Mouse (Mus musculus) gonadal fat pad, adult 2 months (tissue): ENCODE measurements around the gene Rpf2. TPM values are rescaled to one million over a fixed set of nuclear protein-coding genes. Genes with fewer than 3 reads are reported as not detected.

Experiments
- DNase-seq: peaks from one replicate; pipeline ENCODE4 v3.0.0-alpha.2; 2012; ENCODE audit warnings: low read depth
- polyA plus RNA-seq: library from polyadenylated mRNA; depleted of rRNA; stranded (reverse); fragments of >200 nt; gene quantifications from 2 replicates; pipeline ENCODE4 v1.2.3, GENCODE M21; 2012; rRNA removed

The Rpf2 gene
- polyA plus RNA-seq: 2.3 and 2.8 TPM in 2 replicates

DNA sequence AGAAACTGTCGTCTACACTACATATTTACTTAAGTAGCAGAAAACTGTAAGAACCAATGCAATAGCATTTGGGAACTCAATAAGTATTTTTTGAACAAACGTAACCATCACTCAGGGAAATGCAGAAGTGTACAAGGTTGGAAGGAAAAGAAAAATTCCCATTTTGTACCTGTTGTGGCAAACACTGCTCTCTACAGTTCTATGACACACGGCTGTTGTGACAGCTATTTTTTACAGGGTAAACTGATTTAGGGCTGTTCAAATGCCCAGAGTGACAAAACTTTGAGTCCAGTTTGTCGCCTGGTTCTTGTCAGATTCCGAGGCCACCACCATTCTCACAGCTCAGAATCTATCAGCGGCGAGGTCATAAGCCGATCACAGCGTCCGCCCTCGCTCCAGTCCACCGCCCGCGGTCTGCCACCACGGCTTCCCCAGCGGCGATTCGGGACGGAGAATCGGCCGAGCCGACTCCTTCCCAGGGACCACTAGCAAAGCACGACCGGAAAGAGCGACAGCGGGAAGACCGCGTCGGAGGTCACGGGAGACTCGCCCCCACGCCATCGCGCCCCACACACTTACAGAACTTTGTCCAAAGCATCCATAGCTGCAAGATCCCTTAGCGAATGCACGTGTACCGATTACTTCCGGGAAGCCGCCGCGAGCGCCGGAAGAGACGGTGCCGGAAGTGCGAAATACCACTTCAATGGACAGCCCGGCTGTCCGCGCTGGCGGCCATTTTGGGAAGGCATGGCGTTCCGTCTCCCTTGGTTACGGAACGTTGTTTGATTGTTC lies at the start of gene Rpf2:
Gene Rpf2, minus strand, starts transcription at position 663 of the 792 bp plus-strand sequence.
- DNase-seq: peak; percentile 26

DNA sequence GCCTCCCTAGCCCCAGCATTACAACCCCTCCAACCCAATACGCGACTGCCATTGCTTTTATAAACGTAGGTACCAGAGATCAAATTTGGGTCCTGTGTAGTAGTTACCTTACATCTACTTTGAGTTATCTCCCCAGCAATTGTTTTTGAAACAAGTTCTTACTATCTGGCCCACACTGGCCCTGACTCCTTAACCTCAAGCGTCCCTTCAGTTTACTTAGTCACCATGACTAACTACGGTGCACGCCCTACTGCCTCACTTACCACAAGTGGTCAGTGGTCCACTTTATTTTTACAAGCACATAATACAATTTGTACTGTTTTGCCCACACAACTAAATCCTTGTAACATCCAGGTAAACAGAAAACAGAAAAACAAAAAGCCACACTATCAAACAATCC lies 45.8 kb upstream of the Rpf2 start:
- no peak for DNase-seq

GRCm38 (mm10) chr10:40286767-40287166 lies 39.9 kb upstream of the Rpf2 start:
- no peak for DNase-seq

DNA sequence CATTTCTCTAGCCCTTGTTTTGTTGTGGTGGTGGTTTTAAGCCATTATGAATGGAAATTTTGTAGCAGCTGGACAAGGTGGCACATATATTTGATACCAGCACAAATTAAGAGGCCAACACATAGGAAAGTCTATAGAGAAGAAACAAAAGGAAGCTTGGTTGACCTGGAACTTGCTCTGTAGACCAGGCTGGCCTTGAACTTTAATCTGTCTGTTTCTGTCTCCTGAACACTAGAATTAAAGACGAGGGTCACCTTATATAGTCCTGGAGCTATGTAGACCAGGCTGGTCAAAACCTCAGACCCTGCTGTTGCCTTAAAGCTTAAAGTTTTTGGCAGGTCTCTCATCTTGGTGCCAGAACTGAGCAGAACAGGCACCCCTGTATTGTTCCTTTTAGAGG lies 38.7 kb upstream of the Rpf2 start:
- no peak for DNase-seq

- DNase-seq: no peak
Measured at GRCm38 (mm10) chr10:40284997-40285396, 38.2 kb upstream of the Rpf2 start.

DNA sequence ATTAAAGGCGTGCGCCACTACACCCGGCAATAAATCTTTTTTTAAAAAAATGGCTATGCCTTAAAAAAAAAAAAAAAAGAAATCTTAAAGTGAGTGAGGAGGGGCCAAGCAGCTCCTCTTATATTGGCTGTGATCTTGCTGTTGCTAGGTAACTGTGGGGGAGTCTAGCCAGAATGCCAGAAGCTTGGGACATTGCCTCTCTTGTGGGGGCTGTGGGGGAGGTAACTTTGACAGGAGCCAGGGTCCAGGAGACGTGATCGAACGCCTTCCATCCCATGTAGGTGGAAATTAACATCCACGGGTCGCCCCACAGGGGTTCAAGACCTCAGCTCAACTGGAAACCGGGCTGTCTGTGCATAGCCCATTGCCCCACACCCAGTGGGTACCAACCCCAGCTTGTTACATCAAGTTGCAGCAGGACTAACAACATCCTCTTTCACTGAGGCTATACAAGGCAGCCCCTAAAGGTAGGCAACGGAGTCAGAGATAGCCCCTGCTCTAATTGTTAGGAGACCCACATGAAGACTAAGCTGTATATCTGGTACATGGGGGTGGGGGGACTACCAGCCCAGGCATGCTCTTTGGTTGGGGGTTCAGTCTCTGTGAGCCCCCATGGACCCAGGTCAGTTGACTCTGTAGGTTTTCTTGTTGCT lies 37.5 kb upstream of the Rpf2 start:
- DNase-seq: no peak

DNA sequence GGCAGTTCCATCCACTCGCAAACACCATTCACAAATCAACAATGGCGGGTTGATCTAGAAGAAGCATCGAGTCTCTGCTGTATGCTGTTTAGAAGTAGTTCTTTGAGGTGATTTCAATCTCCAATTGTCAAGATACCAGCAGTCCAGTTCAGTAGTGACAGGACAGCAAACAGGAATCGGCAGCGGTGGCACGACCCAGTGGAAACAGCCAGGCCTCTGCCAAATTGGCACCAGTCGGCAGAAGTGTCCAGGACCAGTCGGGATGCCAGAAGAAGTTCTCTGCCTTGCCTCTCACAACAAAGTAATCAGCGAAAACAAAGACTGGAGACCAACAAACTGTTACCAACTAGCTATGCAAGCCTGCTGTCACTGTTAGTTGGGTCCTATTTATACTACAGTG lies 36.8 kb upstream of the Rpf2 start:
- no peak for DNase-seq

GRCm38 (mm10) chr10:40281565-40281964 lies 34.7 kb upstream of the Rpf2 start:
- DNase-seq: no peak

- DNase-seq: no peak
Measured at GRCm38 (mm10) chr10:40278317-40278716, 31.5 kb upstream of the Rpf2 start.

DNA sequence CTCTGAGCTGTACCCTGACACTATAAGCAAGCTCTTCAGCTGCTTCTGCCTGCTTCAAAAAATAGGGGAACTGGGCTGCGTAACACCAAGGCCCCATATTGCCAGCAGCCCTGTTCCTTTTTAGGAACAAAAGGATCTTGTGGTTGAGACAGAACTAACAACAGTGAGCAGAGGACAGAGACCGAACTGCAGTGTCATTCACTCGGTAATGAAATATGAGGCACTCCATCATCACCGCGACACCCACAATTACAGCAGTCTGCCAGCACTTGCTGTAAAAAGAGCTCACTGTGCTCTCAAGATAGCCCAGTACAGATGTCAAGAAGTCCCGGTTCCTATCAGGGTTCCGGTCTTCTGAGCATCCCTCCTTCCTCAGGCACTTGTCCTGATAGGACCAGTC lies 29.2 kb upstream of the Rpf2 start:
- no peak for DNase-seq

DNA sequence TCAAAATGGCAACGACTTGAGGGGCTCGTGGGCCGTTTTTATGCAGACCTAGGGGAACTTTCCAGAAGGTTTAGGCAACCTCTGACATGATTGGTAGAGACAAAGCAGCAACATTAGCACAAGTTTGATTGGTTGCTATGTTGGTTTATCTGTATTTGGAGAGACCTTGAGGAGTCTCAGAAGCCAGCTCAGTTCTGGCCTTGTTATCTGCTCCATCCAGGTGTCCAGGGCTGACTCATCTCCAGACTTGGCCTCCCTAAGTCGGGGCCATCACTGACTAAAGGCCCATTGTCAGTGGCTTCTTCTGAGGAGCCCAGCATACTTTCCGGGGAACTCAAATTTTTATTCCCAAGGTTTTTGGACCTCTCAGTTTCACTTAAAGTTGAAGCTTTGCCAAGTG lies 27.1 kb upstream of the Rpf2 start:
- DNase-seq: no peak

GRCm38 (mm10) chr10:40271216-40271615 lies 24.4 kb upstream of the Rpf2 start:
- DNase-seq: no peak

GRCm38 (mm10) chr10:40264920-40265319 lies 18.1 kb upstream of the Rpf2 start:
- DNase-seq: no peak

DNA sequence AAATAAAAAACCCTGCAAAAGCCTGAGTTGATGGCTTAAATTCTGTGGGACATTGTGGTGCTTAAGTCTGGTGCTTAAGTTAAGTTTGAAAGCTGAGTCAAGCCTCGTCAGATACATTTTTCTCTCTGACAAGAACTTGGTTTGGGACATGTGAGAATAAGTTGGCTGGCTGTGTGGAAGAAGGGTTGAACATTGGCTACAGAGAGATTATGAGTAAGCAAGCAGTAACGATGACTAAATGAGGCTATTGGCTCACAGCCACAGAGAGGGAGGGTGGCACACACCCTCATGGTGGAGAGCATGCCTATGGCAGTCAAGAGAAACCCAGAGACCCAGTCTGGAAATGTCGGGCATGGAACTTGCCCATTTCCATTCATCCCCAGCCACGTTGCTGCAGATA lies 16.9 kb upstream of the Rpf2 start:
- no peak for DNase-seq

DNA sequence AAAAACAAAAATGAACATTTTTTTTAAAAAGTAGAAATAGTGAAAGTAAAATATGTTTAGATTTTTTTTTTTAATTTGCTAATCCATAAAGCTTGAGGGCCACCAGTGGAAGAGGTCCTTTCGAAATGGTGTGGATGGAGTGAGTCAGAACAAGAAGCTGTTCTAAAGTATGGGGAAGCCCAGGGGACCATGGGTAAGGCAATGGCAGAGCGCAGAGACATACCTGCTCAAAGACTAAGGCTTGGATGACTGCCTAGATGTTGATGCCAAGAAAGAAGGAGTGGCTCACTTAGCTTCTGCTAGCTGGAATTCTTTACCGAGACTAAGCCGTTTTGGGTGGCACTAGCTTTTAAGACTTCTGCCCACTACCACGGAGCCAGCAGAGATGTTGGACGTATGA lies 15.4 kb upstream of the Rpf2 start:
- no peak for DNase-seq

DNA sequence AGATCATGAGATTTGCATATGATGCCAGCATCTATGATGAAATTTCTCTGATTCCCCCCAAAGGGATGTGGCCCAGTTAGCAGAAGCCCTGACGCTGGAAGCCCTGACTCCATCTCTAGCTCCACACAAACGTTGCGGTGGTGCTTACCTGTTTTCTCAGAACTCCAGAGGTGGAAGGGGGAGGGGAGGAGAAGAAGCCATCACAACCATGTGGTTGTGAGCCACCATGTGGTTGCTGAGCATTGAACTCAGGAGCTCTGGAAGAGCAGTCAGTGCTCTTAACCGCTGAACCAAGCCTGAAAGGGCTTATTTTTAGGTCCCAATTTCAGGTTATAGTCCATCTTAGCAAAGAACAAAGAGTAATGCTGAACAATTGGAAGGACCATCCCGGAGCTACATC lies 13.5 kb upstream of the Rpf2 start:
- DNase-seq: no peak

DNA sequence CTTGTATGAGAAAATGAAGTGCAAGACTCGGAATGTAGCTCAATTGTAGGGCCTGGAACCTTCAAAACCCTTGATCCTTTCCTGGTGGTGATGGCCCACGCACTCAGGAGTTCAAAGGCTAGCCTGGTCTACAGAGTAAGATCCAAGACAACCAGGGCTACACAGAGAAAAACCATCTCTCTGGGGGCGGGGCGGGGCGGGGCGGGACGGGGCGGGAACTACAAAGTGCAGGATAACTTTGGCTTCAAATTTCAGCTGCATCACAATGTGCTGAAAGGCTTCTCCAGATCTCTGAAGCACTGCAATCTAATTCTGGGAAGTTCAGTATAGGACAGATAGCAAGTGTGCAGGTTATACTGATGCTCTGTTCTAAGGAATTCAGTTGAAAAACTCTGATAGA lies 12.7 kb upstream of the Rpf2 start:
- no peak for DNase-seq

GRCm38 (mm10) chr10:40258976-40259375 lies 12.1 kb upstream of the Rpf2 start:
- DNase-seq: no peak

DNA sequence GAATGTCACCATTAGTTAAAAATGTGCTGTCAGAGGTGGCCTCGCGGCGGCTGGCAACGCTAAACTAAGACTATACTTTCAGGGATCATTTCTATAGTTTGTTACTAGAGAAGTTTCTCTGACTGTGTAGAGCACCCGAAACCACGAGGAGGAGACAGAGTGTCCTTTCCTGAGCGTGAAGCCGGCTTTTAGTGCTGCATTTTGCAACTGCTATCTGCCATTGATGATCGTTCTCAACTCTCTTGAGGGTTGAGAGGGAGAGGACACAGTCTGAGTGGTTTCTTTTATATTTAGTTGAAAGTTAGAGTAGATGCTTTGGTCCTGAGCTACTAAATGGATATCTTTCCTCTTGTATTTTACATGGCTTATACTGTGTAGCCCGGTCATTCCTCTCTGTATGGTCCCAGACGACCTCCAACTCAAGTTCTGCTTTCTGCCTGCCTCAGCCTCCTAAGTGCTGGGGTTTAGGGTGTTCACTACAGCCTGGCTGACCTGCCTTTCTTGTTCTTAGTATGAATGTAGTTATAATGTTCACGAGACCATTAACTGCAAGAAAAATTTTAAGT lies 11.6 kb upstream of the Rpf2 start:
- DNase-seq: peak; percentile 61

DNA sequence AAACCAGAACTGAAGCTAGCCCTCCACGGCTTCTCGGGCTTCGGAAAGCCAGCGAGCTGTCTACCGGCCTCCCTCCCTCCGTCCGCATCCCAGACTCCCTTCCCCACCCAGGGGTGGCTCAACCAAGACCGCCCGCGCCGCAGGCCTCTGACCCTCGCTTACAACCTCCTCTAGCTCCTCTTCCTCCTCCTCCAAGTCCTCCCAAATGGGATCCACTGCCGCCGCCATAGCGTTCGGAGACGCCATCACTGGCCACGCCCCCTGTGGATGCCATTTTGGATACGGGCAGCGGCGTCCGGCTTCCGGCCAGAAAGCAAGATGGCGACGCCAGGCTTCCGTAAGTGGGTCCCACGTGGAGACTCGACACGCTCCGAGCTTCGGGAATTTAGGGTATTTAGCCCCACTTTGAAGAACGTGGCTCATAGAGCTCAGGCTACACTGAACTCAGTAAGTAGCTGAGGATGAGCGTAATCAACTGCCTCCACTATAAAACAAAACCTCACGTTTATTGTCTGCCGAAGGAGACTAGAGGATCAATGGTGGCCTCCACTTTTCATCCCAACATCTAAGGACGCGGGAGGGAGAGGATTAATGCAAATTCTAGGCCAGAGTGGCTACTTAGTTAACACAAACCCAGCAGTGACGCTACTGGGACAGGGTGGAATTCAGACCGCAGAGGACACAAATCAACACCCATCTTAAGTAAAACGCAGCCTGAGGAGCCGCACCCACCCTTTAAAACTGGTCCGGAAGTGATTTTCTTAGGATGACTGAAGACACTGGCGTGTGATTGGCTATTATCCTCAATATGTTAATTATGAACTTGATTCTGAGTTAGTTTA lies 10.8 kb upstream of the Rpf2 start, which contains the start of gene Gtf3c6:
Gene Gtf3c6, minus strand, starts transcription at position 695 of the 842 bp plus-strand sequence.
- peak; percentile 62 for DNase-seq

DNA sequence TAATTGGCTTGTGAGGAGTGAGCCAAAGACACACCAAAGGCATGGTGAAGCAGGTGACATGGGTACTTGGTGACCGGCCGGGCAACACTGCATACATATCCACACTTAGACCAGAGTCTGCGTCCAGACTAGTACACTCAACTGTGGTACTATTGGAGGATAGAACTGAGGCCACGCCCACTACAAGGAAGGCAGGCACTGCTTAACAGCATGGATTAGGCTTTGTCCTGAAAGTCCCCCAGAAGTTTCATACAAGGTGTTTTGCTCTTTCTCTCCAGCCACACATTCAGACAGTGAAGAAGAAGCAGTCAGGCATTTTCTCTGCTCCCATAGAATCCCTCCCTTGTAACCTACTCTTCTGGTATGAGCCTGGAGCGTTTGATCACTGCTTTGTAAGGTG lies 9.9 kb upstream of the Rpf2 start:
- DNase-seq: peak; percentile 30

DNA sequence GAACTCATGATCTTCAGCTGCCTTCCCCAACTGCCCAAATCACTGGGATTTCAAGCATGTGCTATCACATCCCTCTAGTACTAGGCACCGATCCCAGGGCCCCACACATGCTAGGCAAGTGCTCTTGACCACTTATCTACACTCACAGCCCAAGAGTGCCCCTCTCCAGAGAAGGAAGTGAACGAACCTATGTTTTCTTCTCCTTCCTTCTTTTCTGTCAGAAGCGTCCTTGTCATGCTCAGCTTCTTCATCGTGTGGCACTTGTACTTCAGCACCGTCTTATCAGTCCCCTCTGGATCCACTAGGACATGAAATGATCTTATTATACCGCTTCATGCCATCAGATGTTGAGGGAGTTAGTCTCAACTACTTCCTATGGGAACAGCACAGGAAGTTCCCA lies 4.1 kb upstream of the Rpf2 start:
- DNase-seq: no peak
